Mouse (Mus musculus): ENCODE results near the gene Wnk4.

GRCm38 (mm10) chr11:101230526-101230925 lies 29.8 kb upstream of the Wnk4 start:
- no peak for TF ChIP-seq CTCF (IDR thresholded peaks at IDR 0.05; ENCODE audit: insufficient read depth, low read length)
- TF ChIP-seq POLR2A (IDR thresholded peaks at IDR 0.05; ENCODE audit: borderline replicate concordance, extremely low read depth, low read depth, low read length), result no peak

Measured in lung, adult 2 months (tissue).